Mouse (Mus musculus) myocyte (in vitro differentiated cells): ENCODE measurements around the gene Hjurp.

Experiments used
- CEBPB ChIP-seq: IDR thresholded peaks from 2 replicates; pipeline ENCODE4 v1.6.1; 2011; ENCODE audit warnings: mild to moderate bottlenecking, moderate library complexity; ENCODE audit not compliant: poor library complexity, insufficient read depth, severe bottlenecking
- E2F4 ChIP-seq: IDR thresholded peaks from one replicate; pipeline ENCODE4 v1.6.1; 2011; ENCODE audit warnings: mild to moderate bottlenecking, control low read depth, moderate library complexity; ENCODE audit not compliant: insufficient read depth
- MAX ChIP-seq: IDR thresholded peaks from one replicate; pipeline ENCODE4 v1.6.1; 2011; ENCODE audit warnings: low read depth, mild to moderate bottlenecking, control low read depth
- MYOD1 ChIP-seq, 3 experiments: IDR thresholded peaks; one replicate each; pipeline ENCODE4 v1.6.1; 2011; ENCODE audit warnings: control low read depth in 2 of 3, low read depth in 2 of 3, mild to moderate bottlenecking in 2 of 3, moderate library complexity in 1 of 3; ENCODE audit not compliant: insufficient read length in 2 of 3, control insufficient read depth in 1 of 3
- MYOG ChIP-seq, 3 experiments: IDR thresholded peaks; one replicate each; pipeline ENCODE4 v1.6.1; 2011; ENCODE audit warnings: control low read depth in 2 of 3, low read depth in 2 of 3, mild to moderate bottlenecking in 2 of 3; ENCODE audit not compliant: insufficient read length in 2 of 3, control insufficient read depth in 1 of 3, insufficient read depth in 1 of 3
- POLR2A ChIP-seq: IDR thresholded peaks from one replicate; pipeline ENCODE4 v1.6.1; 2011; ENCODE audit warnings: low read depth, mild to moderate bottlenecking, control low read depth, moderate library complexity; ENCODE audit not compliant: insufficient read length
- POLR2AphosphoS2 ChIP-seq: IDR thresholded peaks from one replicate; pipeline ENCODE4 v1.6.1; 2011; ENCODE audit warnings: low read depth, control low read depth; ENCODE audit not compliant: insufficient read length
- TCF12 ChIP-seq: IDR thresholded peaks from one replicate; pipeline ENCODE4 v1.6.1; 2011; ENCODE audit warnings: mild to moderate bottlenecking, control low read depth; ENCODE audit not compliant: poor library complexity, insufficient read depth, severe bottlenecking
- TCF3 ChIP-seq: IDR thresholded peaks from one replicate; pipeline ENCODE4 v1.6.1; 2011; ENCODE audit warnings: low read depth, control low read depth; ENCODE audit not compliant: insufficient read length
- USF1 ChIP-seq: IDR thresholded peaks from one replicate; pipeline ENCODE4 v1.6.1; 2011; ENCODE audit warnings: low read depth, mild to moderate bottlenecking, control low read depth, moderate library complexity

GRCm38 (mm10) chr1:88220336-88220735 lies 57.1 kb downstream of the Hjurp start:
- TF ChIP-seq POLR2A (no peak), E2F4 (no peak), TCF12 (no peak), POLR2AphosphoS2 (no peak), MAX (no peak), MYOG (IDR thresholded peaks at IDR 0.05; ENCODE audit: control insufficient read depth in 1 of 3, insufficient read depth in 1 of 3, insufficient read length in 2 of 3, low read depth in 2 of 3) (no peak), USF1 (no peak), CEBPB (no peak), MYOD1 (IDR thresholded peaks at IDR 0.05; ENCODE audit: control insufficient read depth in 1 of 3, insufficient read length in 2 of 3, low read depth in 2 of 3) (no peak), TCF3 (no peak)
